Mouse (Mus musculus) left cerebral cortex, adult 9 months (tissue): ENCODE results near the gene Gprc5c.

Experiments used
- DNase-seq, 2 experiments: peaks; one replicate each; pipeline ENCODE4 v3.0.0; 2022; ENCODE audit warnings: low spot score in 2 of 2

Gprc5c gene

DNA sequence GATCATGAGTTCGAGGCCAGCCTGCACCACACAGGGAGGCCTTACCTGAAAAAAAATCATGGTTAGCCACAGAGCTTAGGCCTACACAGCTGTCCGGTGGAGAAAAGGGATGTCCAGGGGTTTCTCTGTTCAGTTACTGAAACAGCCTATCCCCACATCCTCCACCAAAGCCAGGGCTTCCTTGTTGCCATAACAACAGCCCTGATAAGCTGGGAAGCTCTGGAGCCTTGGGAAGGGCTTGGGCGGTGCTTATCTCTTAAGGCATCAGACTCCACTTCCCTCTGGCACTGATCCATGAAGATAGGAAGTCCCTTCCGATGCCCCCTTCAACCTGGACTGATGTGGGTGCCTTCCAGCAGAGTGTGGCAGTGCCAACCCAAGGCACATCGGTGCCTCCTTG is 17.8 kb upstream of the Gprc5c start:
- no peak for DNase-seq

DNA sequence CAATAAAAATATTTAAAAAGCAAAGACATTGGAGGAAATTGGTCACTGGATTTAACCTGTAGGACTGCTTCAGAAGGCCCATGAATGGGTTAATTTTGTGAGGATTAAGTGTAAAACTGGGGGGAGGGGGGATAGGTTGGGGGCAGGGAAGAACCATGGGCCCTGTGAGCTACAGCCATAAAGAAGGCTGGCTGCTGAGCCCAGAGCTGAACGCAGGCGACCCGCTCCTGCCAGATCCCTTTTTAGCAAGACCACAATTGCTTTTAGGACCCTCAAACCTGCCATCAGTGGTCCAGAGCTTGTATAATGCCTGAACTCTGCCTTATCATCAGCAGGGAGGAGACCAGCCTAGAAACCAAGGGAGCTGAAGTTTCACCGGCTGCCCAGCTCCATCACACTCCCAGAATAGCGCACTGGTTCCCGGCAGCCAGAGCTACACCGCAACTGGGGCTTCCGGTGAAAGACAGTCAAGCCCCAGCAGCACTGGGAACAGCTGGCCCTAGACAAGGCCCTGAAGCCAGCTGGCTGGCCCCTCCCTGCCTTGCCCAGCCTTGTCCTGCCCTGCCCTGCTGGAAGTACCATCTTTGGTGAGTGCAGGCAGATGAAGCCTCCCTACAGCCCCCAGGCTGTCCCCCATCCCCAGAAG is 7.0 kb upstream of the Gprc5c start:
- no peak for DNase-seq

DNA sequence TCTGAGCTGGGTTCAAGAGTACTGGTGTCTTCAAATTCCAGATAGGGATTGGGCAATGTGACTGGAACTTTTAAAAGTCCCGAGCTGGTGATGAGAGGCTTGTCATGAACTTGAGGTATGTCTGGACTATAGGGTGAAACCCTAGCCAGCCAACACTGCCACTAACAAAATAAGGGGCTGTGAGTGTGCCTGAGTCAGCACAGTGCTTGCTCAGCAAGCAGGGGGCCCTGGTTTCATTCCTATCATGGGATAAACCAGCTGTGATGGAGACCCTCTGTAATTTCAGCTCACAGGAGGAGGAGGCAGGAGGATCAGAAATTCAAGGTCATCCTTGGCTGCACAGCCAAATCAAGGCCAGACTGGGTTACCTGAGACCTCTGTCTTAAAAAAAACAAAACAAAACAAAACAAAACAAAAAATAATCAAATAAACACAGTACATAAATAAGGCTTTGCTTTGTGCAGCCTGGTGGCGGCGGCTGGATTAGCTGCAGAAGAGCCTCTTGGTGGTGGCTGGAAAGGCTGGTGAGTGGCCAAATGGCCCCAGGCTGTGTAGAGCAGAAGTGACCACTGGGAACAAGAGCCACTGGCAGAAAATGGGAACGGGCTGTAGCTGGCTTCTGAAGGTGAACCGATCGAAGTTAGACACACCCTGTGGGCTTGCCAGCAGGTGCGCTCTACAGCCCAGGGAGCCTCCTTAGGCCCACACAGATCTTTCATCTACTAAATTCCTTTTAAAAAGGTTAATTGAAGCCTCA is 6.3 kb upstream of the Gprc5c start:
- DNase-seq: no peak

DNA sequence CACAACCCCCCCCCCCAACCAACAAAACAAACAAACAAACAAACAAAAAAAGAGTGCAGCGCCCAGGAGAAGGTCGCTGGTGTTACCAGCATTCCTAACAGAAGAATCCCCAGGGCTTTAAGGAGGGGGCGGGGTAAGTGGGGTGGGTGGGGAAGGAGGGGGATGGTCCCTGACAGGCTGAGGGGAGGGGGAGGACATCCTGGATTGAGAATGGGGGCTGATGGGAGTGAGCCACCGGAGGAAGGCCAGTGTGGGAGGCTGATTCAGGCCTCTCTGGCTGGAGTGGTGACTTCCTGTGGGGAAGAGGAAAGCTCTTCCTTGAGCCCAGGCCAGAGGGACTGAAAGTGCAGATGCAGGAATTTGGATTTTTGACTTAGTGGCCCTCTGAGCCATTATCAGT is 4.6 kb upstream of the Gprc5c start:
- DNase-seq: no peak

DNA sequence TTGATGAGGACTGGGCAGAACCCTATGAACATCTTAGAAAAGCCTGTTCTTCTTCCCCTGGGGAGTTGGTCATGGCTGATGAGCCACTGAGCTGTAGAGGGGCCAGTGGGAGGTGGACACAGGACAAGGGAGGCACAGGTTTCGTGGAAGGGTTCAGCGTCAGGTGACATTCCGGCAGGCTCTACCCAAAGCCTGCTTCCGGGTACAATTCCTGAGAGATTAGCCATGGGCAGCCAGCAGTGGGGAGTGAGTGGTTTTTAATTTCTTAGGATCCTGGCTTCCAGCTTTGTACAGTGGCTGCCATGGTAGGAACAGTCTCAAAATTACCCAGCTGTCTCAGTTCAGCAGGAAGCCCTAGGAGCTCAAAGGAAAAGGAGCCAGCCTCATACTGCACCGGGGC is 3.9 kb upstream of the Gprc5c start:
- DNase-seq: no peak

DNA sequence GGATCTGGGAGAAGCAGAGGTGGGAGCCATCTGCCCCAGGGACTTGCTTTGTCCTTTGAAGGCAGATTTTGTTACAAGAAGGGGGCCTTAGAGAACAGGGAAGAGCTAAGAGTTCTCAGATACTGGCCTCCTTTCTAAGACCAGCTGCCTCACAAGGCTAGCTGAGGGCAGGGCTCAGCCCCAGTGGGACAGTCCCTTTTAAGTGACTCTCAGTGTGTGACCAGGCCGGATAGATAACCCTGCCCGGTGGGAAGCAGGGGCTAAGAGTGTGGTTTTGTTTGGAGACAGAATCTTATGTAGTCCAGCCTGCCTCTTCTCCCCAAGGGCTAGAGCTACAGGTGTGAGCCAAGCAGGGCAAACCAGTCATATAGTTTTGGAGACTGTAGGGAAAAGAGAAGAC is 1.4 kb upstream of the Gprc5c start:
- no peak for DNase-seq

DNA sequence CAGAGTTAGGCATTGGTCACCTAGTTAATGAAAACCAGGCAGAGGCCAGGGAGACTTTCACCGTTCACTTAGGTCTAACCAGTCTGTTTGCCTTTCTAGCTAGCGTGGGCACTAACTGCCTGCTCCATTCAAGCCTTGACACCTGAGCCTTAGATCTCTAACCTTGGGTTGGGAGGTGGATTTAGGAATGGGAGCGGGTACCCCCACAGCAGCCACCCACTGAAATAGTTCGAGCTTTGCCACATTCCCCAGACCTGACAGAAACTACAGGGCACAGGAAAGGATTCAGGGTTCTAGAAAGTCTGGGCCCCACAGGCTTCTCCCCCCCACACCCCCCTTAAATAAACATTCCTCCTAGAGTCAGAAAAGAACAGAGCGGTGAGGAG is 893 bp upstream of the Gprc5c start:
- no peak for DNase-seq

DNA sequence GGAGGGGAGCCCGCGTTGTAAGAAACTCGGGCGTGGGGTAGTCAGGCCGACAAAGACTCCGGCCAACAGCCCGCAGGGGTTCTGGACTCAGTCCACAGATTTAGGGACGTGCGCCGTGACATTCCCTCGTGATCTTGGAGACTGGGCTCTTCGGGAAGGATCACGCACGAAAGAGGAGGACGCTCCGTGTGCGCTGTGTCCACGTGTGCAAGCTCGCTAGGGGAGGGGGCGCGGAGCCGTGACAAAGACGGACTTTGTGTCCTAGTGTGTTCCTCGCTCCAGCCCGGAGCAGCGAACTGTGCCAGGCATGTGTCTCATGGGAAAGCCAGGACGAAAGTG is 286 bp downstream of the Gprc5c start:
- DNase-seq: no peak

DNA sequence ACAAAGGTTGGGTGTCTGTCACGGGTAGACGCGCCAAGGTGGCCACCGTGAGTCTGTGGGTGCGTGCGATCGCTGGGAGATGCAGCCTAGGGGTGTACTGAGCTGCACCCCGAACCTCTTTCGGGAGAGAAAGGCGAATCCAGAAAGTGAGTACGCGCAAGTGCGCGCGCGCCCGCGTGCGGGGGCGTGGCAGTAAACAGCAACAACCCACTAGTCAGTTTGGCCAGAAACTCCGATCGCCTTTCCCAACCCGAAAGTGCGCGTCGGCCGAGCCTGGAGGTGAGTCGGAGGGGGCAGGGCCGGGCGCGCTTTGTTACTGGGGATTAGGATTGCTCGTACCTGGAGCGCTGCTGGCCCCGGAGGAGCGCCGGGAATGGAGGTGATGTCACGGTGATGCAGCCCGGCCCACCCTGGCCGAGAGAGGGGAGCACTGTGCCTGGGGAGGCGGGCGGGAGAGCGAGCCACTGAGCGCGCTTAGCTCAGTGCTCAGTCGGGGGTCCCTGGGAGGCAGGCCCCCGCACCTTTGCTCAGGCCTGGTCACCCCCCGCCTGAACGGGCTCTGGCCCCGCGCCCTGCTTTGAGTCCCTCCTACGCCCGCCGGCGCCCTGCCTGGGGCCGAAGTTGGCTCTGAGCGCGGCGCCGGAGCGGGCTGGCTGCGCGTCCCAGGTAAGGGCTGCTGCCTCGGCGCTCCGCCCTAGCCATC is 807 bp downstream of the Gprc5c start:
- peak in 1 of 2 experiments; percentile 23 for DNase-seq

DNA sequence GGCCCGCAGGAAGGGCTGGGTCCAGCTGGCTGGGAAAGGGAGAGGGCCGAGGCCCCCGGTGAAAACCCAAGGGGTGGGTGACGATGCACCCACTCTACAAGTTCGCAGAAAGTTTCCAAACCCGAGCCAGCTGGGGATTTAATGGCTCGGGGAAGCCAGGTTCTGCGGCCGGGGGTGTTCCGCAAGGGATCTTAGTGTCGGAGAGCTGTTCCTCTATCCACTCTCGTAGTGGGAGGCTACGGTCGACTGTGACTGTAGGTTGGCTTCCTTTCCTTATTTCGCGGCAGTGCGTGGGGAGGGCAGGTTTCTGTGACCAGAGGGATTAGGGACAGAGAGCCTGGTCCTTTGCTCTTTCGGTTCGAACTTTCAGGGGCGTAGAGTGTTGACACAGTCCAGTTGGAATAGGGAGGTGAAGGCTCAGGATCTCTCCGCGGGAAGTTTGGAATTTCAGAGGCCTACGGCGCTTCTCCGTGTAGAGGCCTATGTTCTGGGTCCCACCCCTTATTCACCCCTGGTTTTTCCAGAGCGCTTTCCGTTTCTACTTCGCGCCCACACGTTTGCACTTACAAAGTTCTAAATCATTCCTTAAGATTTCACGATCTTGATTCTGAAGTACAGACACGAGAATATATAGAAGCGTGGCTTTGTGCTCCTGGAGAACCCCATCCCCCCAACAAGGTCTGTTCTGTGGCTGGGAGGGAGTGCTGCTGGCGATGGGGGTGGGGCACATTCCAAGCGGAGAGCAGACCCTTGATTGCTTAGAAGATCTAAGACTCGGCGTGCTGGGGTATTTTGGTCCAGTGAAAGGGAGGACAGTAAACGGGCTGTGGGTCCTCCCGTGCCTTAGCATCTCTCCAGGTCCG is 1.6 kb downstream of the Gprc5c start:
- DNase-seq: no peak

DNA sequence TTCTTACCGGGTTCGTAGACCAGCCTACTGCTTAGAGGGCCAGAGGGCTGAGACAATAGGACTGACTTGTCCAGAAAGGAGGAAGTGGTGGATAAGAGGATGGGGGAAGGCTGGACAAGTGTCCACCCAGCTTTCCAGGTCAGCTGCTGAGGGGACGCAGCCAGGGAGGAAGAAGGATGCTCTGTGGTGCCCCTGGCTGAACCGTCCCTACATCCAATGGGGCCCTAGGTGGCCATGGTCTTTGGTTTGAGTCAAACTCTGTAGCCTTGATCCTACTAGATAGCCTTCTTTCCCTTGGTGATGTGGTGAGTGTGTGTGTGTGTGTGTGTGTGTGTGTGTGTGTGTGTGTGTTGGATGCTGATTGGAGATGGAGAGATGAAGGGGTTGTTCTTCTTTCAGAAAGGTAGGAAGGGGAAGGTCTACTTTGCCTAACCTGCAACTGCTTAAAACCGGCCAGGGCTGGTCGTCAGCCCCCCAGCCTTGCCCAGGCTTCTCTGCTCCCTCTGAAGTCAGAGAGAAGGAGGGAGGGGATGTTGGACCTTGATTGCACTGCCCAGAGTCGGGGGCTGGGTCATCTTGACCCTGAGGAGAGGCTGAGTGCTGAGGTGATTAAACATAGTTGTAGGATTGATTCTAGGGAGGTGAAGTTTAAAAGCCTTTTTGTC is 2.4 kb downstream of the Gprc5c start:
- no peak for DNase-seq

DNA sequence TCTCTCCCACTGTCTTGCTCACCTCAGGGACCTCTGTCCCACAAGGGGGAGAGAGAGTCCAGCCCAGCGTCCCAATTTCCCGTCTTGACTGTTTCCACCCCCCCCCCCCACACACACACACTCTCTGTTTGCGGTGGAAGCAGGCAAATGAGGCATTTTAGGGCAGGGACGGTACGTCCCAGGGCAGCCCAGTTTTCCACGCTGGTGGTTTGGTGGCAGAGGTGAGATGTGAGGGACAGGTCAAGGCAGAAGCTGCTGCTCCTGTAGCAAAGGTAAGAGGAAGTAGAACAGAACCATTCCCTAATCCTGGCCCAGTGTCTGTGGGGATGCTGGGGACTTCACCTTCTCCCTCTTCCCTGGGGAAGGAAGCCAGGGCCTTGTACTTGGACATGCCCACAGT is 3.6 kb downstream of the Gprc5c start:
- DNase-seq: no peak

DNA sequence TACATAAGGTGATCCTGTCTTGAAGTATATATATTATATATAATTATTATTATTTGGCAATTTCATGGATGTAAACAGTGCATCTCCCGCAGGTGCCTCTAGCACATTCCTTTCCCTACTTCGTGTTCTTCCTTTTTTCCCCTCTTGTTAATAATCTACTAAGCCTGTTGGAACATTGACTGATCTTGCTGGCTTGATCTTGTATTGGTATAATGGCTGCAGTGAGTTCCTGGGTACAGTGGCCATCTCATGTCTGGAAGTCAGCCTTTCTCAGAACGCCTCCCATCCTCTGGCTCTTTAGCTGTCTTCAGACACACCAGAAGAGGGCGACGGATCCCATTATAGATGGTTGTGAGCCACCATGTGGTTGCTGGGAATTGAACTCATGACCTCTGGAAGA is 5.2 kb downstream of the Gprc5c start:
- DNase-seq: no peak

DNA sequence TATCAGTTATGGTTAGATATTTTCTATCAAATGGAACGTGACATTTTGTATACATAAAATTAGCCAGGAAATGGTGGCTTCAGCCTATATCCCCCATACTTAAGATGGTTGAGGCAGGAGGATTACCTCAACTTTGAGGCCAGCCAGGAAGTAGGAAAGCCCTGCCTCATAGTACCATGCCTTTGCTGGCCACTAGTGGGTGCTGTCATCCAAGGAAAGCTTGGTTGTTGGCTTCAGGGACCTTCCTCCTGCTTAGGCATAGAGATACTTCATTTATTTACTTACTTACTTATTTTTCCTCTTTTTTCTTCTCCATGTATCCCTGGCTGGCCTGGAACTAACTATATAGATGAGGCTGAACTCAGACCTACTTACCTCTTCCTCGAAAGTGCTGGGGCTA is 7.7 kb downstream of the Gprc5c start:
- no peak for DNase-seq

DNA sequence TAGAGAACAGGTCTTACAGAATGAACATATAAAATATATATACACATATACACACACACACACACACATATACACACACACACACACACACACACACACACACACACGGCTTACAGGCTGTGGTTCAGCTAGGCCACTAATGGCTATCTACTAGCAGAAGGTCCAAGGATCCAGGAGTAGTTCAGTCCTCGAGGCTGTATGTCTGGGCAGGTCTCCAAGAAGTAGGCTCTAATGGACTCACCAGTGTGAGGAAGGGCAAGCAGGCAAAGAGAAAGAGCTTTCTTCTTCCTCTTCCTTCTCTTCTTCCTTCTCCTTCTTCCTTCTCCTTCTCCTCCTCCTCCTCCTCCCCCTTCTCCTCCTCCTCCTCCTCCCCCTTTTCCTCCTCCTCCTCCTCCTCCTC is 10.1 kb downstream of the Gprc5c start:
- DNase-seq: no peak

DNA sequence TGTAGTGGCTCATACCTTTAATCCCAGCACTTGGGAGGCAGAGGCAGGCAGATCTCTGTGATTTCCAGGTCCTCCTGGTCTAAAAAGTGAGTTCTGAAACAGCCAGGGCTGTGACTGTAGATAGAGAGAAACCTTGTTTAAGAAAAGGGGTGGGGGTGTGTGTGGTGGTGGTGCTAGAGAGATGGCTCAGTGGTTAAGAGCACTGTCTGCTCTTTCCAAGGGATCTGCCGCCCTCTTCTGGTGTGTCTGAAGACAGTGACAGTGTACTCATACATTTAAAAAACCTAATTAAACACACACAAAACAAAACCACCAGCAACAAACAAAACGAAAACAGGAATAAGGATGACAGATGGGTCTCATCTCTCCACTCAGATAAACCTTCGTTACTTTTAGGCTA is 11.7 kb downstream of the Gprc5c start:
- DNase-seq: no peak

DNA sequence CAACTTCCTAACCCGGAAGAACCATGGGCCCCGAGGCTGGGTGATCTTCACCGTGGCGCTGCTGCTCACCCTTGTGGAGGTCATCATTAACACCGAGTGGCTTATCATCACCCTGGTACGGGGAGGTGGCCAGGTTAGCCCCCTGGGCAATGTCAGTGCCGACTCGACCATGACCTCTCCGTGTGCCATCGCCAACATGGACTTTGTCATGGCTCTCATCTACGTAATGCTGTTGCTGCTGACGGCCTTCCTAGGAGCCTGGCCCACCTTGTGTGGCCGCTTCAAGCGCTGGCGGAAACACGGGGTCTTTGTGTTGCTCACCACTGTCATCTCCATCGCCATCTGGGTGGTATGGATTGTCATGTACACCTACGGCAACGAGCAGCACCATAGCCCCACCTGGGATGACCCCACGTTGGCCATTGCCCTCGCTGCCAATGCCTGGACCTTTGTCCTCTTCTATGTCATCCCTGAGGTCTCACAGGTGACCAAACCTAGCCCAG is 13.0 kb downstream of the Gprc5c start:
- DNase-seq: no peak

DNA sequence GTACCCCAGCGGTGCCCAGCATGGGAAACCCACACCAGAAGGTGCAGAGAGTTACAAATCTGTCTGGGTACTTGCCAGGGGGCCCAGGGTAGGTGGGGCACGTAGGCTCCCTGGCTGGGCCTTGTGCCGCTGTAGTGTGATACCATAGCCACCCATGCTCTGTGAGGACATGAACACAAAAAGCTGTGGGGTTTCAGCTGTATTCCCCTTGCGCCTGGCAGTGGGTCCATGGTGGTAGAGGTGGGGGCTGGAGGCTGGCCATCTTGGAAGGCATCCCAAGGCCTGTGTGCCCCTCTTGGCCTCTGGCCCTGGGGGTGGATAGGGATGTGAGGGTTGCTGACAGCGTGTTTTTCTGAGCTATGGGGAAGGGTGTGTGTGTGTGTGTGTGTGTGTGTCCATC is 15.0 kb downstream of the Gprc5c start:
- no peak for DNase-seq

DNA sequence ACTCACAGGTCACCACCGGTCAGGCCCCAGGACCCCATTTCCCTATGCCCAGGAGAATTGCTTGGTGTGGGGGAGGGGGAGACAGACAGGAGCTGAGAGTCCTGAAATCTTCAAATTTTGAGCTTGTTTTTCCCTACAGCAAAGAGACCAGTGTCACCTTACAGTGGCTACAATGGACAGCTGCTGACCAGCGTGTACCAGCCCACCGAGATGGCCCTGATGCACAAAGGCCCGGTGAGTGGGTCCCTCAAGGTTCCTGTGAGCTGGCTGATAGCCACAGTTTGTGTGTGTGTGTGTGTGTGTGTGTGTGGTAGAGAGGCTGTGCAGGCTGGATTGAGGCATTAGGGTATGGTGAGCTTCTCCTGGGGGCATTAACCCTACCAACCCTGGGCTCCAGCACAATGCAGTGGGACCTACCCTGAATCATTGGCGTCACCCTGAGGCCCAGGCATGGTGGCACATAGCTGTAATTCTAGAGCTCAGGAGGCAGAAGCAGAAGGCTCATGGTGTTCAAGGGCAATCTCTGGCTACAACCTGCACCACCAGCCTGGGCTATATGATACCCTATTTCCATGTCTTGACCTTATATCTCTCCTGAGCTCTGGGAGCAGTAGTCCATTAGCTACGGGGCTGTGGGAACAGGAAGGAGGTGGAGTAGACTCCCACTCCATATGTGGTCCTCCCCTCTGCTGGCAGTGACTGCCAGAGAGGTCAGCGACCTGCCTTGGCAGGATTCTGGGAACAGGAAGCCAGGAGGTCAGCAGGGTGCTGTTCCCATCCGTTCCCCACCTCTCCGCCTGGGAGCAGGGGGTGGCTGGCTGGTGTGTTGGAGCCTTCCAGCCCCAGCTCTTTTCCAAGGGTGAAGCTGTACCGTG is 15.8 kb downstream of the Gprc5c start:
- DNase-seq: no peak

DNA sequence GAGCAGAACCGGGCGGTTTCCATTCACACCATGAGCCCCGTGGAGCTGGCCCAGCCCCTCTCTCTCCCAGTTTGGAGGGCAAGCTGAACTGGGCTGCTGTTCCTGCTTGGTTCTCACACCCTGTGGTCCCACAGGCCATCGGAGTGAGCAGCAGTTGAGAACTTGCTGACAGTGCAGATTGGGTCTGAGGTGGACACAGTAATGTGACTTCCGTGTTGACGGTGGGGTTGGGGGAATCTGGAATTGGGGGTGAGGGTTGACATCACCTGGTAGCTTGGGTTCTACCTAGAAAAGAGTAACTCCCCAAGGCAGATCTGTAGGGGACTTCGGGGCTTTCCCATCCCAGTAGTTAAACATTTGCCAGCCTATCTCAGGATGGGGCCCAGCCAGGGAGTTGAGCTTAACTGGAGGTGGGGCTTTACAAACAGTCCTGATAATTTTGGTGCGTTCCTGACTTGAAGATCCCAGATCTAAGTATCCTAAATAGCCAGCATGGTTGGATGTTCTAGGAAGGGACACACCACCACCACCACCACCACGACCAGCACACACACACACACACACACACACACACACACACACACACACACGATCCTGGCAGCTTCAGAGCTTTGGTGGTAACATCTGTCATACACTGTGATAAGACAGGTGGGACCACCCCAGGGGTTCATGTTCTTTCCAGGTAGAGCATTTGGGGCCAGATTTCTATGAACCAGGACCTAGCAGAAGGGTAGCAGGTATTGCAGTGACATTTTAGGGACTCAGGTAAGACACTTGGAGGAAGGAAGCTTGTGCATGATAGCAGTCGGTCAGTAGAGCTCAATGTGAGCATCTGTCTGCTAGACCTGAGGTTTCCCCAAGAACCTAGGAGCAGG is 16.6 kb downstream of the Gprc5c start:
- no peak for DNase-seq
